Mouse (Mus musculus) midbrain, embryonic 12.5 days (tissue): ENCODE data around the gene Gjc2. TPM values are rescaled to one million over a fixed set of nuclear protein-coding genes. Genes with fewer than 3 reads are reported as not detected.

ENCODE experiments used
- ATAC-seq: fragments of 200-750 bp; cut with Nextera tagmentation; 2 replicates; pipeline ENCODE4 v1.8.0; 2017; ENCODE audit warnings: low read depth, moderate TSS enrichment, moderate library complexity; ENCODE audit not compliant: low FRiP score
- H3K27ac ChIP-seq: fragments of 300-500 bp; sonication (generic); replicated peaks from 2 replicates; pipeline ENCODE4 v1.5.1; 2016; ENCODE audit warnings: mild to moderate bottlenecking
- H3K27me3 ChIP-seq: fragments of 300-500 bp; sonication (generic); 2 replicates; pipeline ENCODE4 v1.6.1; 2016; ENCODE audit warnings: mild to moderate bottlenecking
- H3K36me3 ChIP-seq: fragments of 300-500 bp; sonication (generic); 2 replicates; pipeline ENCODE4 v1.6.1; 2016
- H3K4me1 ChIP-seq: fragments of 300-500 bp; sonication (generic); 2 replicates; pipeline ENCODE4 v1.6.1; 2016
- H3K4me2 ChIP-seq: fragments of 300-500 bp; sonication (generic); replicated peaks from 2 replicates; pipeline ENCODE4 v1.6.1; 2016; ENCODE audit warnings: mild to moderate bottlenecking, moderate library complexity
- H3K4me3 ChIP-seq: fragments of 300-500 bp; sonication (generic); 2 replicates; pipeline ENCODE4 v1.5.1; 2016; ENCODE audit warnings: mild to moderate bottlenecking
- H3K9ac ChIP-seq: fragments of 300-500 bp; sonication (generic); replicated peaks from 2 replicates; pipeline ENCODE4 v1.6.1; 2016; ENCODE audit warnings: mild to moderate bottlenecking, moderate library complexity
- H3K9me3 ChIP-seq: fragments of 300-500 bp; sonication (generic); 2 replicates; pipeline ENCODE4 v1.6.1; 2016; ENCODE audit warnings: mild to moderate bottlenecking
- WGBS: fragments of 180-500 bp; shearing (Covaris S2); methylation state at CpG from one replicate; pipeline ENCODE4 v1.1.7; 2016; 5-methylcytosine and 5-hydroxymethylcytosine counted together
- polyA plus RNA-seq: library from polyadenylated mRNA; unstranded; fragments of >200 nt; fragmentation: Nextera tagmentation; extraction: Ambion mirVana; gene quantifications from 2 replicates; pipeline ENCODE4 v1.2.1, GENCODE M21; 2016

Gjc2 gene
- polyA plus RNA-seq, 1 experiment from 2014 or later, result 0.10 TPM

- H3K27ac ChIP-seq, result no peak overlapping the region
- H3K27me3 ChIP-seq, result peaks cover 32% of the 10 kb centered on the region
- no peak overlapping the region for H3K4me2 ChIP-seq
- ATAC-seq, result no peak
- no peak overlapping the region for H3K9ac ChIP-seq
- no peak overlapping the region for H3K4me3 ChIP-seq
- no peaks in the 10 kb centered on the region for H3K9me3 ChIP-seq
- H3K36me3 ChIP-seq, result no peaks in the 10 kb centered on the region
- H3K4me1 ChIP-seq, result no peaks in the 10 kb centered on the region
- 72% methylated on average over 4 of the region's 4 CpGs for WGBS
These were observed 12.5 kb downstream of the Gjc2 start for GRCm38 (mm10) chr11:59170549-59170948.

GRCm38 (mm10) chr11:59169807-59170206 is 13.2 kb downstream of the Gjc2 start:
- 85% methylated on average over 3 of the region's 3 CpGs for whole genome bisulfite sequencing
- ATAC-seq, result no peak
- Histone ChIP-seq H3K4me1 (no peaks in the 10 kb centered on the region), H3K4me2 (no peak overlapping the region), H3K27ac (no peak overlapping the region), H3K36me3 (no peaks in the 10 kb centered on the region), H3K9me3 (no peaks in the 10 kb centered on the region), H3K4me3 (no peak overlapping the region), H3K9ac (no peak overlapping the region), H3K27me3 (peaks cover 25% of the 10 kb centered on the region)

- H3K4me1 ChIP-seq, result peaks cover 10% of the 10 kb centered on the region
- no peak overlapping the region for H3K4me3 ChIP-seq
- 56% methylated on average over 2 of the region's 2 CpGs for WGBS
- ATAC-seq, result no peak
- H3K27me3 ChIP-seq, result 0 out of 2 replicates have a peak, but pooled peaks cover 3% of the 10 kb centered on the region
- H3K9me3 ChIP-seq, result no peaks in the 10 kb centered on the region
- no peaks in the 10 kb centered on the region for H3K36me3 ChIP-seq
- H3K9ac ChIP-seq, result no peak overlapping the region
- no peak overlapping the region for H3K4me2 ChIP-seq
- no peak overlapping the region for H3K27ac ChIP-seq
These were observed 17.3 kb downstream of the Gjc2 start for GRCm38 (mm10) chr11:59165616-59166241.

GRCm38 (mm10) chr11:59164384-59164783 is 18.6 kb downstream of the Gjc2 start:
- no peaks in the 10 kb centered on the region for H3K9me3 ChIP-seq
- H3K27ac ChIP-seq, result no peak overlapping the region
- H3K4me3 ChIP-seq, result peak overlapping the region; percentile 84
- ATAC-seq, result no peak
- no peaks in the 10 kb centered on the region for H3K36me3 ChIP-seq
- H3K4me1 ChIP-seq, result peaks cover 10% of the 10 kb centered on the region
- no peak overlapping the region for H3K9ac ChIP-seq
- H3K4me2 ChIP-seq, result peak overlapping the region; percentile 54
- H3K27me3 ChIP-seq, result 0 out of 2 replicates have a peak, but pooled peaks cover 3% of the 10 kb centered on the region
- WGBS, result 90% methylated on average over 9 of the region's 9 CpGs

GRCm38 (mm10) chr11:59163255-59164236 is 19.5 kb downstream of the Gjc2 start, which contains the start of gene Iba57:
TSS of gene Iba57 (minus strand) at chr11:59163739.
- peaks cover 10% of the 10 kb centered on the region for H3K4me1 ChIP-seq
- H3K4me2 ChIP-seq, result peak within 1 kb of the TSS; percentile 54
- peak within 1 kb of the TSS; percentile 99 for H3K27ac ChIP-seq
- H3K4me3 ChIP-seq, result peak within 1 kb of the TSS; percentile 84
- H3K36me3 ChIP-seq, result peaks cover 2% of the 10 kb centered on the region; the same call in 1 of the 2 replicates
- H3K9me3 ChIP-seq, result no peaks in the 10 kb centered on the region
- H3K9ac ChIP-seq, result peak within 1 kb of the TSS; percentile 92
- peak; percentile 98 for ATAC-seq
- 3% methylated on average over 68 of the region's 68 CpGs for WGBS
- 0 out of 2 replicates have a peak, but pooled peaks cover 3% of the 10 kb centered on the region for H3K27me3 ChIP-seq

GRCm38 (mm10) chr11:59162443-59163254 is 20.4 kb downstream of the Gjc2 start:
- Histone ChIP-seq H3K36me3 (peaks cover 11% of the 10 kb centered on the region), H3K27ac (peak overlapping the region; percentile 99), H3K9me3 (no peaks in the 10 kb centered on the region), H3K4me2 (peak overlapping the region; percentile 54), H3K4me1 (peaks cover 10% of the 10 kb centered on the region), H3K9ac (peak overlapping the region; percentile 92), H3K4me3 (peak overlapping the region; percentile 84), H3K27me3 (0 out of 2 replicates have a peak, but pooled peaks cover 3% of the 10 kb centered on the region)
- 65% methylated on average over 9 of the region's 9 CpGs for WGBS
- ATAC-seq, result no peak

GRCm38 (mm10) chr11:59161398-59161797 is 21.6 kb downstream of the Gjc2 start:
- H3K36me3 ChIP-seq, result peaks cover 22% of the 10 kb centered on the region
- no peak overlapping the region for H3K9ac ChIP-seq
- no peak overlapping the region for H3K4me3 ChIP-seq
- no peak overlapping the region for H3K4me2 ChIP-seq
- no peak overlapping the region for H3K27ac ChIP-seq
- no peaks in the 10 kb centered on the region for H3K27me3 ChIP-seq
- H3K4me1 ChIP-seq, result peaks cover 10% of the 10 kb centered on the region
- H3K9me3 ChIP-seq, result no peaks in the 10 kb centered on the region
- 79% methylated on average over 5 of the region's 5 CpGs for WGBS
- ATAC-seq, result no peak

GRCm38 (mm10) chr11:59159558-59159957 is 23.5 kb downstream of the Gjc2 start:
- no peak overlapping the region for H3K4me2 ChIP-seq
- H3K27ac ChIP-seq, result no peak overlapping the region
- H3K36me3 ChIP-seq, result peaks cover 32% of the 10 kb centered on the region
- H3K4me3 ChIP-seq, result no peak overlapping the region
- H3K27me3 ChIP-seq, result no peaks in the 10 kb centered on the region
- H3K9ac ChIP-seq, result no peak overlapping the region
- peaks cover 10% of the 10 kb centered on the region for H3K4me1 ChIP-seq
- WGBS, result 88% methylated on average over 4 of the region's 4 CpGs
- no peaks in the 10 kb centered on the region for H3K9me3 ChIP-seq
- no peak for ATAC-seq

- Histone ChIP-seq H3K27ac (no peak overlapping the region), H3K9me3 (no peaks in the 10 kb centered on the region), H3K4me3 (no peak overlapping the region), H3K36me3 (peaks cover 32% of the 10 kb centered on the region), H3K9ac (no peak overlapping the region), H3K4me2 (no peak overlapping the region), H3K4me1 (peaks cover 8% of the 10 kb centered on the region), H3K27me3 (no peaks in the 10 kb centered on the region)
- WGBS, result 93% methylated on average over 13 of the region's 13 CpGs
- no peak for ATAC-seq
These were observed 23.9 kb downstream of the Gjc2 start for GRCm38 (mm10) chr11:59159099-59159498.

GRCm38 (mm10) chr11:59155900-59156299 is 27.1 kb downstream of the Gjc2 start:
- no peak for ATAC-seq
- Histone ChIP-seq H3K36me3 (peaks cover 32% of the 10 kb centered on the region), H3K27ac (no peak overlapping the region), H3K4me2 (no peak overlapping the region), H3K4me1 (no peaks in the 10 kb centered on the region), H3K9ac (no peak overlapping the region), H3K9me3 (no peaks in the 10 kb centered on the region), H3K4me3 (no peak overlapping the region), H3K27me3 (no peaks in the 10 kb centered on the region)
- WGBS, result 94% methylated on average over 5 of the region's 5 CpGs

GRCm38 (mm10) chr11:59154220-59154619 is 28.8 kb downstream of the Gjc2 start:
- WGBS, result 94% methylated on average over 7 of the region's 7 CpGs
- Histone ChIP-seq H3K4me1 (no peaks in the 10 kb centered on the region), H3K9me3 (no peaks in the 10 kb centered on the region), H3K4me3 (no peak overlapping the region), H3K27me3 (no peaks in the 10 kb centered on the region), H3K4me2 (no peak overlapping the region), H3K36me3 (peaks cover 32% of the 10 kb centered on the region), H3K27ac (no peak overlapping the region), H3K9ac (no peak overlapping the region)
- ATAC-seq, result no peak
